Mouse (Mus musculus) heart, embryonic 15.5 days (tissue): ENCODE results near the gene Vegfb. TPM values are rescaled to one million over a fixed set of nuclear protein-coding genes. Genes with fewer than 3 reads are reported as not detected.
"Not testable (repeated sequence)": the region's sequence is repeated elsewhere in the genome, so short reads cannot be mapped to it uniquely, and the experiment has no call there.

Source experiments
- ATAC-seq: fragments of 200-750 bp; cut with Nextera tagmentation; replicated peaks from 2 replicates; pipeline ENCODE4 v1.8.0; 2017; ENCODE audit warnings: low read depth, moderate TSS enrichment; ENCODE audit not compliant: insufficient number of reproducible peaks, insufficient read depth, low FRiP score
- H3K27ac ChIP-seq: fragments of 300-500 bp; sonication (generic); 2 replicates; pipeline ENCODE4 v1.5.1; 2015; ENCODE audit warnings: mild to moderate bottlenecking, inconsistent platforms
- H3K27me3 ChIP-seq: fragments of 300-500 bp; sonication (generic); 2 replicates; pipeline ENCODE4 v1.6.1; 2015; ENCODE audit warnings: inconsistent platforms
- H3K36me3 ChIP-seq: fragments of 300-500 bp; sonication (generic); 2 replicates; pipeline ENCODE4 v1.6.1; 2015; ENCODE audit warnings: mild to moderate bottlenecking, inconsistent platforms
- H3K4me1 ChIP-seq: fragments of 300-500 bp; sonication (generic); replicated peaks from 2 replicates; pipeline ENCODE4 v1.6.1; 2015; ENCODE audit warnings: inconsistent platforms
- H3K4me2 ChIP-seq: fragments of 300-500 bp; sonication (generic); 2 replicates; pipeline ENCODE4 v1.6.1; 2015; ENCODE audit warnings: inconsistent platforms, mild to moderate bottlenecking, moderate library complexity
- H3K4me3 ChIP-seq: fragments of 300-500 bp; sonication (generic); 2 replicates; pipeline ENCODE4 v1.5.1; 2015; ENCODE audit warnings: mild to moderate bottlenecking, inconsistent platforms
- H3K9ac ChIP-seq: fragments of 300-500 bp; sonication (generic); 2 replicates; pipeline ENCODE4 v1.6.1; 2015; ENCODE audit warnings: mild to moderate bottlenecking, inconsistent platforms
- H3K9me3 ChIP-seq: fragments of 300-500 bp; sonication (generic); replicated peaks from 2 replicates; pipeline ENCODE4 v1.6.1; 2016; ENCODE audit warnings: inconsistent platforms
- WGBS: fragments of 180-500 bp; shearing (Covaris S2); methylation state at CpG from one replicate; pipeline ENCODE4 v1.1.7; 2015; ENCODE audit warnings: mixed read lengths; 5-methylcytosine and 5-hydroxymethylcytosine counted together
- polyA plus RNA-seq: library from polyadenylated mRNA; unstranded; fragments of >200 nt; fragmentation: Nextera tagmentation; extraction: Ambion mirVana; gene quantifications from 2 replicates; pipeline ENCODE4 v1.2.1, GENCODE M21; 2015

Vegfb gene
- polyA plus RNA-seq, 1 experiment from 2014 or later, result 149 TPM

DNA sequence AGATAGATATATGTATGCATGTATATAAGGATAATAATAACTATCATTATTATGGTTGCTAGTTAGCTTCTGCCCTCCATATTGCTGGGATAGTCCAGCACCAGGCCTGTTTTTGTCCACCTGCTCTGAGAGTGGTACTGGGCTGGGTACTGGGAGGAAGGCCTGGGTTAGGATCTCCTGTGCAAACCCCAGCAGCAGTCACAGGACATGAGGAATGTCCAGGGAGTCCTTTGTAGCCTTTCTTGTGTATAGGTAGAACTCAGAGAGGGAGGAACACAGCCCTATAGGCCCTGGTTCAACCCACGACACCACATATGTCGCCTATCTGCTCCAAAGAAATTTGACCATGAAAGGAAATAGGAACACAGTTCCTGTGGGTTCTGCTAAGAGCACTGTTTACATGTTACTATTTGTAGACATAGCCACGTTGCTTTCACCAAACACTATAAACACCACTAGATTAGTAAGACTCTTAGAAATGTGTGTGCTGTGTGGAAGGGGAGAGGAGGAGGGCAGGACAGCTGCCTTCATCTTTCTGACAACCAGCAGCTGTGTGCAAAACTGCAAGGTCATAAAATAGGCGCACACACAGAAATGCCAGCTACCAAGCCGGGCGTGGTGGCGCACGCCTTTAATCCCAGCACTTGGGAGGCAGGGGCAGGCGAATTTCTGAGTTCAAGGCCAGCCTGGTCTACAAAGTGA, 19.6 kb upstream of the Vegfb start:
- H3K27ac ChIP-seq, result no peak overlapping the region
- no peak overlapping the region for H3K4me2 ChIP-seq
- no peak for ATAC-seq
- H3K9ac ChIP-seq, result no peak overlapping the region
- 79% methylated on average over 9 of the region's 9 CpGs for WGBS
- H3K9me3 ChIP-seq, result no peaks in the 10 kb centered on the region
- H3K36me3 ChIP-seq, result no peaks in the 10 kb centered on the region
- no peaks in the 10 kb centered on the region for H3K27me3 ChIP-seq
- H3K4me3 ChIP-seq, result no peak overlapping the region
- H3K4me1 ChIP-seq, result peaks cover 8% of the 10 kb centered on the region

DNA sequence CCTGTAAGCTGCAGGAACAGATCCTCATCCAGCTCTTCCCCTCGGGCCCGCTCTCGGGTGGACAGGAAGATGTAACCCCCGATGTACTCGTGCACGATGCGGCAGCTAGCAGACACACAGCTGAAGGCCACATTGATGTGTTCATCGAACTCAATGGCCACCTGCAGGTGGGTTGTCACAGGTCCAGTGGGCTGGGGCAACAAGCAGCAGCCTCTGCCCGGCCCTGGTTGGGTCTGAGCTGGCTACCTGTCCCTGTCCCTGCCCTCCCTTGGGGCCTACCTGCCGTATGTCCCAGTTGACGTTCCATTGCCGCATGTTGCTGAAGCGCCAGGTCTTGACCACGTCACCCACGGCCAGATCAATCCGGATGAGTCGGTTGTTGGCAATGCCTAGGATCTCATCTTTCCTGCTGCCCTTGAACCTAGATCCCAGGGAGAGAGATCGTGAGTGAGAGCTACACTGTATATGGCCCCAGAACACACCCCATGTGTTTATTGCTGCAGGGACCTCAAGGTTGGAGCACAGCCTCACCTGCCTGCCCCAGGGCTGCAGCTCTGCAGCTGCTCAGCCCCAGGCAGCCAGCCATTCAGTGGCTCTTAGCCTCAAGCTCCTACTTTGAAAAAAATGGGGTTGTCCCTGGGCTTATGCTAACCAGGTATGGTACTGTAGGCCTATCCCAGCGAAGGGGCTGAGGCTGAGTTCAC, 12.1 kb upstream of the Vegfb start:
- Histone ChIP-seq H3K4me3 (no peak overlapping the region), H3K9me3 (no peaks in the 10 kb centered on the region), H3K9ac (no peak overlapping the region), H3K4me2 (no peak overlapping the region), H3K27ac (no peak overlapping the region), H3K4me1 (peaks cover 31% of the 10 kb centered on the region), H3K36me3 (peaks cover 23% of the 10 kb centered on the region), H3K27me3 (no peaks in the 10 kb centered on the region)
- 93% methylated on average over 19 of the region's 19 CpGs for WGBS
- no peak for ATAC-seq

DNA sequence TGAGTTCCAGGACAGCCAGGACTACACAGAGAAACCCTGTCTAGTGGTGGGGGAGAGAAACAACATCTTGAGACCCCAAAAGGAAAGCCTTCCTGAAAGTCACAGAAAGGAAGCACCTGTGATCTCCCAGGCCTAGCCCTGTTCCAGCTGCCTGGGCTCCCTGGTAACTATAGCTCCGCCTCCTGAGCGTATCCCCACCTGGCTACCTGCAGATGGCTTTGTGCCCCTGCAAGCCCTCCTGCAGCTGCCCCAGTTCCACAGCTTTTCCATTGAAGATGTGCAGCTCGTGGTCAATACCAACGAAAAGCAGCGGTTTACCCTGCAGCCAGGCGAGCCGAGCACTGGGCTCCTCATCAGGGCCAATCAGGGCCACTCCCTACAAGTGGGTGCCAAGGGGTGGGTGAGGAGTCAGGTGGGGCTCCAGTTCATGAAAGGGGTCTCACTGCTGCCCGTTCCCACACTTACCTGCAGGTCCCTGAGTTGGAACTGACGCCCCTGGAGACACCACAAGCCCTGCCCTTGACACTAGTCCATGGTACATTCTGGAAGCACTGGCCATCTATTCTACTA, 10.4 kb upstream of the Vegfb start:
- no peaks in the 10 kb centered on the region for H3K9me3 ChIP-seq
- peak overlapping the region; percentile 85; the same call in 1 of the 2 replicates for H3K4me2 ChIP-seq
- H3K4me3 ChIP-seq, result no peak overlapping the region
- WGBS, result 86% methylated on average over 9 of the region's 9 CpGs
- no peak overlapping the region for H3K9ac ChIP-seq
- no peak overlapping the region for H3K27ac ChIP-seq
- H3K36me3 ChIP-seq, result peaks cover 23% of the 10 kb centered on the region
- no peaks in the 10 kb centered on the region for H3K27me3 ChIP-seq
- ATAC-seq, result no peak
- peaks cover 42% of the 10 kb centered on the region for H3K4me1 ChIP-seq

DNA sequence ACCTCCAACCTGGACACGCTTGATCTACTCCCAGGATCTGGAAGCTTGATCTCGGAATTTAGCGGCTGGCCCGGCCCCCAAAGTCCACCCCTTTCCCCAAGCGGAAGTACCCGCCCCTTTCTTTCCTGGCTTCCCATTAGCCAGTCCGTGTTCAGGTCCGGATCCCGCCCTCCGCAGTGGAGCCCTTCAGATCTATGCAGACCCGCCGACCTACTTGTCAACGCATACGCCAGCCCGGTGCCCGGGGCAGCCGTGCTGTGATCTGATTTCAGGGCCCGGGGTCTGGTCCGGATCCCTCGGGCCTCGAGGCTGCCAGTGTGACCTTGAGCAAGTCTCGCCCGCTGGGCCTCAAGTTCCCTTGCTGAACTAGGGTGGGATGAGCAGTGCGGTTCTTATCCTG, 8.6 kb upstream of the Vegfb start, which contains the start of the genes Nudt22 and Trpt1:
Gene Nudt22, minus strand, starts transcription at position 112 of the 400 bp plus-strand sequence.
Gene Trpt1, plus strand, starts transcription at position 126 of the 400 bp plus-strand sequence.
- Histone ChIP-seq H3K4me2 (peak within 1 kb of the TSS; percentile 85), H3K4me1 (peaks cover 47% of the 10 kb centered on the region), H3K9ac (peak within 1 kb of the TSS; percentile 82), H3K4me3 (peak within 1 kb of the TSS; percentile 67), H3K27ac (peak within 1 kb of the TSS; percentile 87), H3K9me3 (no peaks in the 10 kb centered on the region), H3K27me3 (no peaks in the 10 kb centered on the region), H3K36me3 (peaks cover 23% of the 10 kb centered on the region)
- peak; percentile 70 for ATAC-seq
- 0% methylated on average over 24 of the region's 24 CpGs for WGBS

DNA sequence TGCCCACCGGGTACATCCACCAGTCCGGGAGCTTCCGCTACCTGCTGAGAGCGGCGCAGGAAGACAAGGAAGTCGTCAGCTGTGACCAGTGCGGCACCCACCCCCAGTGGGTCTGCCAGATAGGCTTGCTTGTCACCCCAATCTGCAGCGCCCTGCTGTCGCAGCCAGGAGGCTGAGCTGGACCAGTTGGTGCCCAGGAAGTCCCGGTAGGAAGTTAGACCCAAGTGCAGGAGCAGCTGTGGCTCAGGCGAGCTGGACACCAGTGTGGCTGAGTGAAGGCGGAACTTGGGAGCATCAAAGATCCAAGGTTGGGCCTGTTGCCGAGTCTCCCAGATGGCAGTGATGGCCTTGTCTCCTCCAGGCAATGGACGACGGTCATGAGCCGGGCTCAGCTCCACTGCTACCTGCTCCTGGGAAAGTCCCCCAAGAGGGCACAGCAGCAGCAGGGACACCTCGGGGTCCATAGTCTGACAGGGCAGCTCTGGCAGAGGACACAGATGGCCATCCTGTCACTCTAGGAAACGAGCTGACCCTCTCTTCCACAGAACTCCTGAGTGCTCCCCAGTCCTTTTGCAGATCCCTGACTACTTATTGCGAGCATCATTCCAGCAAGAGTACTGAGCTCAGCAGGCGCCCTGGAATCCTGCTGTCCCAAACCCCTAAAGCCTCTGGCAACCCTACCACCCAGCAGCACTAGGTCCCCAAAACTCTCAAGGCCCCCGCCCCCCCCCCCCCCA, 8.0 kb upstream of the Vegfb start:
- H3K36me3 ChIP-seq, result peaks cover 22% of the 10 kb centered on the region
- H3K4me3 ChIP-seq, result peak overlapping the region; percentile 67
- H3K27ac ChIP-seq, result peak overlapping the region; percentile 70
- peak overlapping the region; percentile 85 for H3K4me2 ChIP-seq
- no peaks in the 10 kb centered on the region for H3K27me3 ChIP-seq
- H3K9me3 ChIP-seq, result no peaks in the 10 kb centered on the region
- no peak for ATAC-seq
- peaks cover 47% of the 10 kb centered on the region for H3K4me1 ChIP-seq
- H3K9ac ChIP-seq, result peak overlapping the region; percentile 82
- 41% methylated on average over 21 of the region's 21 CpGs for WGBS

DNA sequence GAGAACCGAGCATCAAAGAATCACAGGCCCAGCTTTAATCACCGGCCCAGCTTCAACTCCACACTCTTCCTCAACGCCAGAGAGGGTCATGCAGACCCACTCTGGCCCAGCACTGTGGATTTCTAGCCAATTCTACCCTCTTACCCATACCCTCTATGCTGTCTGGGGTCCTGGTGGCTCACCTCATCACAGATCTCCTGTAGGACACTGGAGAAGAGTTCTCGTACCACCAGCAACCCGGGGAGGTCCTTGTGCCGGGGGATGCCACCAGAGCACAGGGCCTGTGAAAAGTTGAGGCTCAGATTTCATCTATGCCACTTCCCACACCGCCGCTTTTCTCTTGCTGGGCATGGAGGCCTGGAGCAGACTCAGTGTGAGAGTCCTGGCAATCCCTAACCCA, 7.0 kb upstream of the Vegfb start:
- H3K4me1 ChIP-seq, result peaks cover 47% of the 10 kb centered on the region
- 82% methylated on average over 8 of the region's 8 CpGs for WGBS
- no peaks in the 10 kb centered on the region for H3K27me3 ChIP-seq
- peak overlapping the region; percentile 67; the same call in 1 of the 2 replicates for H3K4me3 ChIP-seq
- peak overlapping the region; percentile 82 for H3K9ac ChIP-seq
- H3K4me2 ChIP-seq, result peak overlapping the region; percentile 85
- H3K27ac ChIP-seq, result no peak overlapping the region
- H3K9me3 ChIP-seq, result no peaks in the 10 kb centered on the region
- H3K36me3 ChIP-seq, result peaks cover 14% of the 10 kb centered on the region; the same call in 1 of the 2 replicates
- no peak for ATAC-seq

DNA sequence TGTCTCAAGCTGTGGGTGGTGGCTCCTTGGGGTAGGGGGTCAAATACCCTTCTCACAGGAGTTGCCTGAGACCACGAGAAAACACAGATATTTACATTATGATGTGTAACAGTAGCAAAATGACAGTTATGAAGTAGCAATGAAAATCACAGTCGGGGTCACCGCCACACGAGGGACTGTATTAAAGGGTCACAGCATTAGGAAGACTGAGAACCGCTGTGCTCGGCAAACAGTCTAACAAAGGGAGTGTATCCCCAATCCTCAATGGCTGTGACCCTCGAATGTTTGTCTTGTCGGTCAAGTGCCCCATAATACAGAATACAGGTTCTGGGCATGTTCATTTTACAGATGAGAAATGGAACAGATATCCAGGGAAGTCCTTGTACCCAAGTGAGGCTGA, 6.6 kb upstream of the Vegfb start:
- Histone ChIP-seq H3K27ac (no peak overlapping the region), H3K36me3 (peaks cover 12% of the 10 kb centered on the region; the same call in 1 of the 2 replicates), H3K9me3 (no peaks in the 10 kb centered on the region), H3K4me2 (no peak overlapping the region), H3K4me1 (peaks cover 47% of the 10 kb centered on the region), H3K9ac (no peak overlapping the region), H3K27me3 (no peaks in the 10 kb centered on the region), H3K4me3 (no peak overlapping the region)
- ATAC-seq, result no peak
- 87% methylated on average over 8 of the region's 8 CpGs for WGBS

DNA sequence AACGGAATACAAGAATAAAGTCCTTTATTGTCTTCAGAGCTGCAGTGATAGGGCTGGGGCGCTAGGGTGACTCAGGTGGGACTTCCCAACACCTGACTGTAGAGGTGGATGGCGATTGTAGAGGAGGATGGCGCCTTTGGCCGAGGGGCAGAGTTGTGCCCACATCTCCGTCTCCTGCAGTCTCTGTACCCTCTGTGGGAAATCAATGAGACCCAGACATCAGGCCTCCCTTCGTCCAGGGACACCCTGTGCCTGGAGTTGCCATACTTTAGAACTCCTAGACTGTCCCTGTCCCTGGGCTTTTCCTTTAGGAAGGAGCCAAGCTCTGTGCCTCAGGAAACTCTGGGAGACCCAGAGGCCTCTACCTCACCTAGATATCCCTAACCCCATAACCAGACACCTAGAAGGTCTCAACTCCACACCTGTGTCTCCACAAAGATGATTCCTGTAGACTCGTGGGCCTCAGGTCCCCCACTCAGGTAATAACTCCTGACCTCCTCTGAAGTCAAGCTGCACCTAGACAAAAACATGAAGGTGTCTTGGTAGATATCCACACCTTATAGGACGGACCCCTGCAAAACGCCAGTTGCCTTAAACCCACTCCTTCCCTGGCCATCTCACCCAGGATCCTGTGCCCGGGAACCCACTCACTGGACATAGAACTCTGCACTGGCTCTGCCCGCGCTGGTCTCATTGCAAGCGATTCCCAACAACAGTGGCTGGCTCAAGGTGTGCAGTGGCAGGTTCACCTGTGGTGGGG, 5.7 kb upstream of the Vegfb start:
- Histone ChIP-seq H3K9ac (peak overlapping the region; percentile 53), H3K27me3 (no peaks in the 10 kb centered on the region), H3K36me3 (peaks cover 4% of the 10 kb centered on the region; the same call in 1 of the 2 replicates), H3K4me1 (peaks cover 49% of the 10 kb centered on the region), H3K4me3 (peak overlapping the region; percentile 68), H3K27ac (peak overlapping the region; percentile 63), H3K4me2 (peak overlapping the region; percentile 94), H3K9me3 (no peaks in the 10 kb centered on the region)
- WGBS, result 62% methylated on average over 14 of the region's 14 CpGs
- ATAC-seq, result no peak

DNA sequence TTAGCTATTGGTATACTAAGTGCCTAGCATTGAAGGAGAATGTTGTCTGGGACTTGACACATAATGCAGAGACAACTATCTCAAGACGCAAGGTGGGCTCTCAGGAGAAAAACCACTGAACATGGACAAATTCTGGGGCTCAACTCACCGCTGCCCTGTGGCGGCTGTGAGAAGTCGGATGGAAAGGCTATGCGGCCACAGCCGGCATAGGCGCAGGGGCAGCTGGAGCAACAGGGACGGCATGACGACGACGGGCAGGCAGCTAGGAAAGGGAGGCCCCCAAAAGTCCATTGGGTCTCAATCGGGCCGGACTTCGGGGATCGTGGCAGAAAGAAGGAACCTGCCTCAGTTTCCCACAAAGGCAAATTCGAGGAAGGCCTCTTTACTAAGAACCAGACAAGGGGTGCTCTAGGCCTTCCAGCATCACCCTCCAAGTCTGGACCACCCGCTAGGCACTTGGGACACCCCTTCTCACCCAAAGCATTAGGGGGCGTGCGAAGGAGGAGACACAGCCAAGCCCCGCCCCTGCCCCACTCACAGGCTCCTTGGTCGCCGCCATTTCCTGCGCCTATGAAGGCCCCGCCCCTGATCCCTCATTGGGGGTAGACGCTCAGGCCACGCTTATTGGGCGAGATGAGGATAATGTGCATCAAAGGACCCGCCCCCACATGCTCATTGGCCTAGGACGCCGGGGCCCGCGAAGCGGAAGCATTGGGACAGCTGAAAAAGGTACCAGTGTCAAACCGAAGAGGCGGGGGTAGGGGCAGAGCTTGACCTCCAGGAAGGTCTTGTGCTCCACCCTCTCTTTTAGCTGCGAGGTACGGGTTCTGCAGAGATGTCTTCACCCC, 4.8 kb upstream of the Vegfb start, which contains the start of gene Dnajc4:
Gene Dnajc4, minus strand, starts transcription at position 562 of the 848 bp plus-strand sequence.
- no peaks in the 10 kb centered on the region for H3K9me3 ChIP-seq
- peak; percentile 92 for ATAC-seq
- H3K4me2 ChIP-seq, result peak within 1 kb of the TSS; percentile 94
- H3K4me3 ChIP-seq, result peak within 1 kb of the TSS; percentile 68
- H3K36me3 ChIP-seq, result peaks cover 4% of the 10 kb centered on the region; the same call in 1 of the 2 replicates
- under 1% methylated on average over 37 of the region's 37 CpGs for WGBS
- peak within 1 kb of the TSS; percentile 69 for H3K9ac ChIP-seq
- no peaks in the 10 kb centered on the region for H3K27me3 ChIP-seq
- peaks cover 50% of the 10 kb centered on the region for H3K4me1 ChIP-seq
- peak within 1 kb of the TSS; percentile 75 for H3K27ac ChIP-seq

DNA sequence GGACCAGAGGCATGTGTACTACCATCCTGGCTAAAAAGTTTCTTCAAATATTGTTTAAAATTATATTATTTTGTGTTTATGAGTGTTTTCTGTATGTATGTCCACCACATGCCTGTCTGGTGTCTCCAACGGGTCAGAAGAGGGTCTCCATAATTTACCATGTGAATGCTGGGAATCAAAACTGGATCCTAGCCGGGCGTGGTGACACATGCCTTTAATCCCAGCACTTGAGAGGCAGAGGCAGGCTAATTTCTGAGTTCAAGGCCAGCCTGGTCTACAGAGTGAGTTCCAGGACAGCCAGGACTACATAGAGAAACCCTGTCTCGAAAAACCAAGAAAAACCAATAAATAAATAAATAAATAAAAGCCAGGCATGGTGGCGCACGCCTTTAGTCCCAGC, 3.7 kb upstream of the Vegfb start:
- not testable (repeated sequence) for H3K4me2 ChIP-seq

More for the DNA sequence above, 3.7 kb upstream of the Vegfb start:
- H3K36me3 ChIP-seq, H3K9ac ChIP-seq, H3K27me3 ChIP-seq, H3K9me3 ChIP-seq, ATAC-seq, H3K4me3 ChIP-seq, H3K27ac ChIP-seq: not testable (repeated sequence)
- H3K4me1 ChIP-seq, result peaks cover 44% of the 10 kb centered on the region
- 88% methylated on average over 6 of the region's 6 CpGs for WGBS
